Mouse (Mus musculus) erythroblast, adult 5-6 weeks (primary cell): ENCODE measurements around the gene Wnt11. TPM values are rescaled to one million over a fixed set of nuclear protein-coding genes. Genes with fewer than 3 reads are reported as not detected.

Experiments used
- ATAC-seq: replicated peaks from 2 replicates; pipeline ENCODE4 v1.8.0; 2016; ENCODE audit warnings: moderate number of reproducible peaks, mild to moderate bottlenecking, moderate TSS enrichment, inconsistent platforms; ENCODE audit not compliant: poor library complexity, low FRiP score, severe bottlenecking
- total RNA-seq, 2 experiments: library from RNA; stranded (forward) in 1 of 2; stranded (reverse) in 1 of 2; fragments of 150-400 nt in 1 of 2; fragments of 200-764, 138-1000 nt in 1 of 2; gene quantifications; 2 replicates each; pipeline versions ENCODE4 v1.2.3 to v1.2.4; 2015 to 2017; ENCODE audit warnings: low replicate concordance in 2 of 2

Gene Wnt11
- total RNA-seq, 2 experiments from 2014 or later: not detected

DNA sequence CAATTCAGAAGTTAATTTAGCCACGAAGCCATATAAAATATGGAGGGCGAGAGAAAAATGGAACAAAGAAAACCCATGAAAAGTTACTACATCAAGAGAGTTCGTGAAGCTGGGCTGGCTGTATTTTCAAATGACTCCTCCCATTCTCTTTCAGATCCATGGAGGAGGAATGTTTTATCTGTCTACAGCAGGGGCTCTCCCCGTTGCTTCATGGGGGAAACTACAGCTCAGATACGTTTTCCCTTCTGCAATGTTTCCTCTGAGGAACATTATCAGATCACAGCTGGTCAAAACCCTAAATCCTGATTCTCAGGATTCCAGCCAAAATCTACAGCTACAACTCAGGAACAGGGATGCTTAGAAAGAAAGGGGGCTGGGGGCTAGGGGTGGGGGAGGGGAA lies 59.9 kb downstream of the Wnt11 start:
- no peak for ATAC-seq

DNA sequence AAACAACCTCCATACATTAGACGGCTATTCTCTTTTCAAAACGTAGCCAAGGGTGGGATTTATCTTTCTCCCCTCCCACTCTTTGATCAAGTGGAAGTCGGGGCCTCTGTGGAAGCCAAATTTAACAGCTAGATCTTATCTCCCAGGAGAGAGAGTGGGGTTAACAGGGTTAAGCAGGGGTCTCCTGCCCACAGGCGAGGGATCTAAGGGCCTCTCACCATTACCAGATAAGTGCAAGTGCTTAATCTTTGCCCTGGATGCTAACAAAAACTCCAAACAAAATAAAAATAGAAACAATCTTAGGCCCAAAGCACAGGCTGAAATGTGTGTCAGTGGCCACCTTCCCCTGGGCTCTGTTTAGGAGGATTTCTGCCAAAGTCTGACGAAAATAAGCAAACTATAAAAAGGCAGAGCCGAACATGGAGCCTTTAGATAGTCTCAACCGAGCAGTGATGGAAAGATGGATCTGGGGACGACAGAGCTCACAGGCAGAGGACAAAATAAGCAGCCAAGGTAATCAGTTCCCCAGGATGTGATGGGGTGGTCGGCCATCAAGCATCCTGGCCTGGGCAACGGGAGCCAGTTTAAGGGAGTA lies 60.7 kb downstream of the Wnt11 start:
- ATAC-seq: no peak

DNA sequence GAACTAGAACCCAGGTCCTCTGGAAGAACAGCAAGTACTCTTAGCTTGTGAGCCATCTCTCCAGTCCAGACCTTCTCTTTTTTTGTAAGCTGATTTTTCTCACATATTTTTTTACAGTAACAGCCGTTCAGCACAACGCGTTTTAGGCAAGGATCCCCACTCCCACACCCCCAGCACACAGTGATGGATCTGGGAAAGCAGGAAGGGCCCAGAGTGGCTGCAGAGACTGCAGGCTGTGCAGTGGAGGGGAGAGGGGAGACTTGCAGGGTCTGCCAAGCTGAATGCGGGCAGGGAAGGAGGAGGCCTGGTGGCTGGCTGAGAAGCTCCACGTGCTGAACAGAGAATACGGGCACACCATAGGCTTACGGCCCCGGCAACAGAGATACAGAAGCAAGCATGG lies 62.4 kb downstream of the Wnt11 start:
- no peak for ATAC-seq

DNA sequence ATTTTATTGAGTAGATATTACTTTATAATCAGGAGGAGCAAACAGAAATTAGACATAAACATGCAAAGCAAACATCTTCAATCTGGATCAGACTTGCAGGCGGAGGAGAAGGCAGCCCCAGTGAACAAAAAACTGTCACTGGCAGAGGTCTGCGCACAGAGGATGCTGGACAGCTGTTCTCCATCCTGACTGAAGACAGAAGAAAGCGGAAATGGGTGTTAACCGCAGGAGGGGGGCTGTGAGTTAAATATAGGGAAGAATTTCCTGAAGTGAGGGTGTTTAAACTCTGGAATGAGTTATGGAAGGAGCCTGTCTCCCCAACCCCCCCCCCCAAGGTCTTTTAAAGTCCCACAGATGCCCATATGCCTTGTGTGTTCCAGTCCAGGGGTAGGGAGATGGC lies 64.9 kb downstream of the Wnt11 start:
- no peak for ATAC-seq

DNA sequence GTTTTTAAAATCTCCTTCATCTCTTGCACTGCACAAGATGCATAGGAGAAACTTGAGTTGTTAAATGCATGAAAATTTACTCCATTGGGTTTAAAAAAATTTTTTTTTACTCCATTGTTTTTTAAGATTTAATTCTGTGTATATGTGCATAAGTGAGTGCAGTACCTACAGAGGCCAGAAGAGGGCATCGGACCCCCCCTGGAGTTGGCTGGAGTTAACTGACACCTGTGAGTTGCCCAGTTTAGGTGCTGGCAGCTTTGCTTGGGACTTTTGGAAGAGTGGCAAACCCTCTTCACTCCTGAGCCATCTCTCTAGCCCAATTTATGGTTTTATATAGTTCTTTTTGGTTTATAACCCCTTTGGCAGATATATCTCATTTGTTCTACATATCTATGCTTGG lies 66.2 kb downstream of the Wnt11 start:
- ATAC-seq: no peak

DNA sequence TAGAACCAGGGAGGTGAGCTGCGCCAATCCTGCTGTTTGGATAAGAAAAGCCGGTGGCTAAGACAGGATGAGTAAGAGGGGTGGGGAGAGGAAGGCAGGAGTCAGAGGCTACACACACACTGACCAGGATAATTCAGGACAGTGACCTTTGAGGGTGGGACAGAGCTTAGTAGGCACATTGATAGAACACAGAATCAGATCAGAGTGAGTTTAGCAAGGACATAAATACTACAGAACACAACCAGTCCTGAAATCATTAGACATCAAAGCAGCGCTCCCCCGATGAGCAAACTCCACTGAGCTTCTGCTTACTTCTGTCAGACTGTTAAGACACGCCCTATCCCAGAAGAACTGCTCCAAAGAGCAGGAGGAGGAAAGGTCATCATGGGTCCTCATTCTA lies 69.0 kb downstream of the Wnt11 start:
- ATAC-seq: no peak

Other genes with a start within 250 kb of the Wnt11 start
- gene Emsy, start 178.3 kb upstream of the Wnt11 start, total RNA-seq (2015; ENCODE audit: low replicate concordance): 69.6 and 81.7 TPM in 2 replicates
- 50.3 and 55.3 TPM in 2 replicates for gene Emsy, start 178.3 kb upstream of the Wnt11 start, total RNA-seq (2017; ENCODE audit: low replicate concordance)
- 4.8 and 11.3 TPM in 2 replicates for gene Thap12, start 132.0 kb upstream of the Wnt11 start, total RNA-seq (2015; ENCODE audit: low replicate concordance)
- 7.2 and 11.8 TPM in 2 replicates for gene Thap12, start 132.0 kb upstream of the Wnt11 start, total RNA-seq (2017; ENCODE audit: low replicate concordance)